Mouse (Mus musculus) intestine, embryonic 15.5 days (tissue): ENCODE results near the gene Vmn2r8. TPM values are rescaled to one million over a fixed set of nuclear protein-coding genes. Genes with fewer than 3 reads are reported as not detected.
"Not testable (repeated sequence)": the region's sequence is repeated elsewhere in the genome, so short reads cannot be mapped to it uniquely, and the experiment has no call there.

ENCODE experiments used
- ATAC-seq: fragments of 200-750 bp; cut with Nextera tagmentation; 2 replicates; pipeline ENCODE4 v1.8.0; 2017; ENCODE audit warnings: moderate TSS enrichment, moderate library complexity
- H3K27ac ChIP-seq: fragments of 300-500 bp; sonication (generic); 2 replicates; pipeline ENCODE4 v1.5.1; 2015; ENCODE audit warnings: mild to moderate bottlenecking, inconsistent platforms
- H3K27me3 ChIP-seq: fragments of 300-500 bp; sonication (generic); replicated peaks from 2 replicates; pipeline ENCODE4 v1.6.1; 2015; ENCODE audit warnings: inconsistent platforms
- H3K36me3 ChIP-seq: fragments of 300-500 bp; sonication (generic); 2 replicates; pipeline ENCODE4 v1.6.1; 2015; ENCODE audit warnings: inconsistent platforms
- H3K4me1 ChIP-seq: fragments of 300-500 bp; sonication (generic); replicated peaks from 2 replicates; pipeline ENCODE4 v1.6.1; 2015; ENCODE audit warnings: inconsistent platforms
- H3K4me2 ChIP-seq: fragments of 300-500 bp; sonication (generic); replicated peaks from 2 replicates; pipeline ENCODE4 v1.6.1; 2015; ENCODE audit warnings: mild to moderate bottlenecking, inconsistent platforms
- H3K4me3 ChIP-seq: fragments of 300-500 bp; sonication (generic); replicated peaks from 2 replicates; pipeline ENCODE4 v1.5.1; 2015; ENCODE audit warnings: inconsistent platforms
- H3K9ac ChIP-seq: fragments of 300-500 bp; sonication (generic); 2 replicates; pipeline ENCODE4 v1.6.1; 2015; ENCODE audit warnings: inconsistent platforms
- H3K9me3 ChIP-seq: fragments of 300-500 bp; sonication (generic); 2 replicates; pipeline ENCODE4 v1.6.1; 2016; ENCODE audit warnings: inconsistent platforms
- WGBS: fragments of 180-500 bp; shearing (Covaris S2); methylation state at CpG from one replicate; pipeline ENCODE4 v1.1.7; 2015; 5-methylcytosine and 5-hydroxymethylcytosine counted together
- polyA plus RNA-seq: library from polyadenylated mRNA; unstranded; fragments of >200 nt; fragmentation: Nextera tagmentation; extraction: Ambion mirVana; gene quantifications from 2 replicates; pipeline ENCODE4 v1.2.1, GENCODE M21; 2015

Vmn2r8 gene
- polyA plus RNA-seq = not detected in 2 replicates

DNA sequence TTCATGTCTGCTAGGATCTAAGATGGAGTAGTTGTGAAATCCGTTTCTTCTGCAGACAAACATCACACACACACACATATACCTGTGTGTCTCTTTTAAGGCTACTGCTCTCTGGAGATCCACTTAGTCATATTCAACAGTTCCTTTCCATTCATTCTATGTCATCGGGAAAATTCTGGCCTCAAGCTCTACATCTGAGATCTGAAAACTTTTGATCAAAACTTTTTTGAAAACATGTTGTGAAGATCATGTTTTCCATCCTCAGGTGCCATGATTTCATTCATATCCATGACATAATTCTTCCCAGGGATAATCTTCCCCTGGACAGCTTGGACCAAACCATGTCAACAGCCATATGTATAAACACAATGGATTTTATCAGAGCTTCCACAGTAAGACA lies at the start of gene Vmn2r8:
TSS of gene Vmn2r8 (minus strand) at position 101 of the 400 bp plus-strand sequence.
- H3K4me1 ChIP-seq, H3K4me2 ChIP-seq, H3K9ac ChIP-seq, H3K9me3 ChIP-seq, H3K27ac ChIP-seq, H3K36me3 ChIP-seq, ATAC-seq, H3K4me3 ChIP-seq, H3K27me3 ChIP-seq: not testable (repeated sequence)
- WGBS = 78% methylated on average over 2 of the region's 2 CpGs

DNA sequence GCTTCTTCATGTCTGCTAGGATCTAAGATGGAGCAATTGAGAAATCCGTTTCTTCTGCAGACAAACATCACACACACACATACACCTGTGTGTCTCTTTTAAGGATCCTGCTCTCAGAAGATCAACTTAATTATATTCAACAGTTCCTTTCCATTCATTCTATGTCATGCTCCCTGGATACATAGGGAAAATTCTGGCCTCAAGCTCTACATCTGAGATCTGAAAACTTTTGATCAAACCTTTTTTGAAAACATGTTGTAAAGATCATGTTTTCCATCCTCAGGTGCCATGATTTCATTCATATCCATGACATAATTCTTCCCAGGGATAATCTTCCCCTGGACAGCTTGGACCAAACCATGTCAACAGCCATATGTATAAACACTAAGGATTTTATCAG lies 43.9 kb upstream of the Vmn2r8 start, which contains the start of gene Vmn2r9:
TSS of gene Vmn2r9 (minus strand) at position 101 of the 400 bp plus-strand sequence.
- WGBS = 79% methylated on average over 1 of the region's 1 CpGs
- not testable (repeated sequence) for H3K4me3 ChIP-seq, H3K36me3 ChIP-seq, ATAC-seq, H3K9me3 ChIP-seq, H3K4me2 ChIP-seq, H3K4me1 ChIP-seq, H3K27me3 ChIP-seq, H3K9ac ChIP-seq, H3K27ac ChIP-seq

DNA sequence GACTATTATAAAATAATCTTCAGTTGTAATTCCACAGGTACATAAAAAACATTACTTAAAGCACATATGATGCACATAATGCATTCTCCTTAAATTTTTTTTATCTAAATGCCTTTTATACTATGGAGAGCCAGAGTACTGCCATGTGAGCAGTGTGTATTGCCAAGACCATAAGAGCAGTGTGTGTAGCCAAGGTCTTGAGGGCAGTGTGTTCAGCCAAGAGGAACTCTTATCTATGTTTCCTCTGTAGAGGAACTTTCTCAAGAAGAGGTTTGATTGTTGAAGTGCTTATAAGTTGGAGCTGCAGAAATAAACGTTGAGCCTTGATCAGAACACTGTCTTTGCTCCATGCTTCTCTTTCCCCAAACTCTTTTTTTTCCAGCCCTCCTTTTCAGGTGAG lies 40.8 kb upstream of the Vmn2r8 start:
- no peak overlapping the region for H3K4me3 ChIP-seq
- H3K27me3 ChIP-seq = no peaks in the 10 kb centered on the region
- no peak overlapping the region for H3K9ac ChIP-seq
- H3K9me3 ChIP-seq = no peaks in the 10 kb centered on the region
- H3K4me2 ChIP-seq = no peak overlapping the region
- H3K4me1 ChIP-seq = no peaks in the 10 kb centered on the region
- no peak overlapping the region for H3K27ac ChIP-seq
- no peak for ATAC-seq
- WGBS = 33% methylated on average over 1 of the region's 1 CpGs
- no peaks in the 10 kb centered on the region for H3K36me3 ChIP-seq

DNA sequence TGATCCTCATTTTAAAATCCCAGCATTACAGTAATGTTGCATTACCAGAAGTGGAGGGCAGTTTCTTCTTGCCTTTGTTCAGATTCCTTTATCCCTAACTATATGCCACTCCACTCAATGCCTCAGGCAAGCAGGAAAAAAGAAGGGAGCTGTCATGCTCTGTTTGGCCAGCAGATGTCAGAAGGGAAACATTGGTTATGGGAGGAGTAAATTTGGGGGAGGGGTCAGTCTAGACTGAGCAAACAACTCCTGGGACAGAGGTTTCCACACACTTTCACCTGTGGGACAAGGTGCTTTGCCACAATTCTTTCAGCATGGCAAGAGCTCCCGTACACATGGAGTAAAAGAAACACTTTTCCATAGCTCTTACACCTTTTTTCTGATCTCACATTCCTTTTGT lies 27.5 kb upstream of the Vmn2r8 start:
- no peaks in the 10 kb centered on the region for H3K4me1 ChIP-seq
- no peak overlapping the region for H3K4me2 ChIP-seq
- 78% methylated on average over 1 of the region's 1 CpGs for WGBS
- no peak overlapping the region for H3K4me3 ChIP-seq
- no peak overlapping the region for H3K27ac ChIP-seq
- H3K9ac ChIP-seq = no peak overlapping the region
- no peaks in the 10 kb centered on the region for H3K27me3 ChIP-seq
- no peak for ATAC-seq
- no peaks in the 10 kb centered on the region for H3K36me3 ChIP-seq
- no peaks in the 10 kb centered on the region for H3K9me3 ChIP-seq

DNA sequence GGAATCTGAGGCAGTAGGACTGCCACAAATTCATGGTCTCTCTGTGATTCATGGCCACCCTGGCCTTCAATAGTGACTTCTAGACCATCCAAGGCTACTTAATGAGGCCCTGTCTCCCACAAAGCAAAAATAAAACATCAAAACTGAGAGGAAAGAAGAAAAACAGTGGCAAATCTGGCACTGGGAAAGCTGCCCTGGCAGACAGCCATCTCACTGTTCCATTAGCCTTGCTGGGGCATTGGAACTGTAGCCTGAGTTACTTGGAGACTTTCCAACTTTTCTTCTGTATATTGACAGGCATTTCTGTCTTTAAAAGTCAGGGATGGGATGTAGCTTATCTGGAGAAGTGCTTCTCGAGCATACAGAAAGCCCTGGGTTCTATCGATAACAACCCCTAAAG lies 14.6 kb upstream of the Vmn2r8 start:
- H3K9ac ChIP-seq = no peak overlapping the region
- no peak overlapping the region for H3K4me3 ChIP-seq
- H3K4me1 ChIP-seq = no peaks in the 10 kb centered on the region
- 78% methylated on average over 2 of the region's 2 CpGs for WGBS
- ATAC-seq = no peak
- H3K36me3 ChIP-seq = no peaks in the 10 kb centered on the region
- no peaks in the 10 kb centered on the region for H3K27me3 ChIP-seq
- H3K27ac ChIP-seq = no peak overlapping the region
- no peak overlapping the region for H3K4me2 ChIP-seq
- H3K9me3 ChIP-seq = no peaks in the 10 kb centered on the region

DNA sequence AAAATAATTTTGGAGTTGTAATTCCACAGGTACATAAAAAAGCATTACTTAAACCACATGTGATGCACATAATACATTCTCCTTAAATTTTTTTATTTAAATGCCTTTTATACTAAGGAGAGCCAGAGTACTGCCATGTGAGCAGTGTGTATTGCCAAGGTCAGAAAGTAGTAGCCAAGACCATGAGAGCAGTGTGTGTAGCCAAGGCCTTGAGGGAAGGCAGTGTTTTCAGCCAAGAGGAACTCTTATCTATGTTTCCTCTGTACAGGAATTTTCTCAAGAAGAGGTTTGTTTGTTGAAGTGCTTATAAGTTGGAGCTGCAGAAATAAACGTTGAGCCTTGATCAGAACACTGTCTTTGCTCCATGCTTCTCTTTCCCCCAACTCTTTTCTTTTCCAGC lies 5.0 kb downstream of the Vmn2r8 start:
- no peak for ATAC-seq

DNA sequence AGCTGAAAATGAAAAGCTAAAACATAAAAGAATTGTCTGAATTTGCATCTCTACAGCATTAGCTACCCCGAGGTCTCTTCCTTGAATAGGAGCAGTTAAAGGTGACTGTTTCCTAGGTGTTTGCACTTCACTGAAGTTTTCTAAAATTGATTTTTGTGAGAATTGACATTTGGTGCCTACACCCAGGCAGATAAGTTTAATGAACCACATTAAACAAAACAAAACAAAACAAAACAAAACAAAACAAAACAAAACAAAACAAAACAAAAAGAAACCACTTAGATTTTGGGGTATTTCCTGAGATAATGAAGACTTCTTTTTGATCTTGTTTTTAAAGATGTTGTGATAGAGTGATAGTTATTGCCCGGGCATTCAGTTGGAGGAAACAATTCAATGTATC lies 13.4 kb downstream of the Vmn2r8 start, which contains the start of gene Tmed11:
TSS of gene Tmed11 (minus strand) at position 101 of the 400 bp plus-strand sequence.
- H3K4me1 ChIP-seq, H3K4me2 ChIP-seq, H3K36me3 ChIP-seq, H3K9me3 ChIP-seq, H3K27me3 ChIP-seq, H3K27ac ChIP-seq, H3K4me3 ChIP-seq, H3K9ac ChIP-seq, ATAC-seq: not testable (repeated sequence)
- 72% methylated on average over 2 of the region's 2 CpGs for WGBS

More for the DNA sequence above, 5.0 kb downstream of the Vmn2r8 start:
- no peak overlapping the region for H3K9ac ChIP-seq
- no peak overlapping the region for H3K4me3 ChIP-seq
- H3K27ac ChIP-seq = no peak overlapping the region
- H3K4me1 ChIP-seq = no peaks in the 10 kb centered on the region
- no peaks in the 10 kb centered on the region for H3K9me3 ChIP-seq
- H3K4me2 ChIP-seq = no peak overlapping the region
- no peaks in the 10 kb centered on the region for H3K27me3 ChIP-seq
- no peaks in the 10 kb centered on the region for H3K36me3 ChIP-seq
- 42% methylated on average over 1 of the region's 1 CpGs for WGBS

DNA sequence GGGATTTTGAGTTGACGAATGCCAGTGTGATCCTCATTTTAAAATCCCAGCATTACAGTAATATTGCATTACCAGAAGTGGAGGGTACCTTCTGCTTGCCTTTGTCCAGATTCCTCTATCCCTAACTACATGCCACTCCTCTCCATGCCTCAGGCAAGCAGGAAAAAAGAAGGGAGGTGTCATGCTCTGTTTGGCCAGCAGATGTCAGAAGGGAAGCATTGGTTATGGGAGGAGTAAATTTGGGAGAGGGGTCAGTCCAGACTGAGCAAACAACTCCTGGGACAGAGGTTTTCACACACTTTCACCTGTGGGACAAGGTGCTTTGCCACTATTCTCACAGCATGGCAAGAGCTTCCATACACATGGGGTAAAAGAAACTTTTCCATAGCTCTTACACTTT lies 18.3 kb downstream of the Vmn2r8 start:
- H3K36me3 ChIP-seq, H3K4me1 ChIP-seq, H3K9ac ChIP-seq, H3K27me3 ChIP-seq, H3K4me3 ChIP-seq, H3K27ac ChIP-seq, ATAC-seq, H3K9me3 ChIP-seq, H3K4me2 ChIP-seq: not testable (repeated sequence)
- 53% methylated on average over 1 of the region's 1 CpGs for WGBS

DNA sequence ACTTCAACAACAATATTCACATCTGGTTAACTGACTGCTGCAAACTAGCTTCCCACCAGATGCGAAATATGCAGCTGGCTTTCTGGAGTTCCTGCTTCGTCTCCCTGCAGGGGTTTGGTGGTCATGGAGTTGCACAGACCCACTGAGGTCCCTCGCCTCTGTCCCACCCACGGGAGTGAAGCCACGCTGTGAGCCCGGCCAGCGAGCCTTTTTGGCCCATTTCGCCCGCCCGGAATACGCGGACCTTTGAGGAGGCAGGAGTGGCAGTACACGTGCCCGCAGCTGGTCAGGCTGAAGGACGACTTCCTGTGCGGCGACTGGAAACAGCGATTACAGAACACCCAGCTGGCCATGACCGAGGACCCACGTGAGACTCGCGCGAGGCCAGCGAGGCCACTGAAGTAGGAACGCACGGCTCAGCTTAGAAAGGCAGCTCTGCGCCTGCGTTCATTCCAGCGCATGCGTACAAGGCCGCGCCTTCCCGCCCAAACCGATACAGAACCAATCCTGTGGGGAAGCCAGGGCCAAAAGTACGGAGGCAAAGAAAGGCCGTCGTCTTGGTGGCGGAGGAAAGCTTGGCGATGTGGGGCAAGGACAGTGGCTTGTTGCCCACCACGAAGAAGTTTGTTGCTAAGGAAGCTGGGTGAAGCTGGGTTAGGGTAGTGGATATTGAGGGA lies 33.9 kb downstream of the Vmn2r8 start, which contains the start of gene Rnf212:
TSS of gene Rnf212 (minus strand) at position 353 of the 677 bp plus-strand sequence.
- Histone ChIP-seq H3K27me3 (no peaks in the 10 kb centered on the region), H3K9me3 (no peaks in the 10 kb centered on the region), H3K4me3 (no peak within 1 kb of the TSS), H3K4me2 (no peak within 1 kb of the TSS), H3K4me1 (no peaks in the 10 kb centered on the region), H3K9ac (no peak within 1 kb of the TSS), H3K27ac (no peak within 1 kb of the TSS), H3K36me3 (no peaks in the 10 kb centered on the region)
- no peak for ATAC-seq
- 71% methylated on average over 40 of the region's 40 CpGs for WGBS

DNA sequence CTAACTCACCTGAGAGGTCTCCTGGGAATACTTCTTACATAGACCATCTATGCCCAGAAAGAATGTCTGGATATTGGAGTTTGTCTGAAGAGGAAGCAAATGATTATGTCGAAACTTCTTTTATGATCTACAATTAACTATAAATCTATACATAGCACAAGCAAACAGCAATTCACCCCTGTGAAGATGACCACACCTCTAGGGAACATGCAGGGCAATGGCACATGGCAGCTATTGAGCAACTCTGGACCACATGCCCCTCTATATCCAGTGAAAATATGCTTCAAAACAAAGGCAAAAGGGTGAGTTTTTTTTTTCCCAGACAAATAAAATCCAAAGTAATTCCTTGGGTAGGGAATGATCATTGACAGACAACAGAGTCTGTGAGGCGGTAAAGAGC lies 48.6 kb downstream of the Vmn2r8 start:
- Histone ChIP-seq H3K36me3 (no peaks in the 10 kb centered on the region), H3K4me3 (no peak overlapping the region), H3K27ac (no peak overlapping the region), H3K4me2 (no peak overlapping the region), H3K9ac (no peak overlapping the region), H3K4me1 (no peaks in the 10 kb centered on the region), H3K27me3 (no peaks in the 10 kb centered on the region), H3K9me3 (no peaks in the 10 kb centered on the region)
- 73% methylated on average over 2 of the region's 2 CpGs for WGBS
- peak; percentile 89 for ATAC-seq

DNA sequence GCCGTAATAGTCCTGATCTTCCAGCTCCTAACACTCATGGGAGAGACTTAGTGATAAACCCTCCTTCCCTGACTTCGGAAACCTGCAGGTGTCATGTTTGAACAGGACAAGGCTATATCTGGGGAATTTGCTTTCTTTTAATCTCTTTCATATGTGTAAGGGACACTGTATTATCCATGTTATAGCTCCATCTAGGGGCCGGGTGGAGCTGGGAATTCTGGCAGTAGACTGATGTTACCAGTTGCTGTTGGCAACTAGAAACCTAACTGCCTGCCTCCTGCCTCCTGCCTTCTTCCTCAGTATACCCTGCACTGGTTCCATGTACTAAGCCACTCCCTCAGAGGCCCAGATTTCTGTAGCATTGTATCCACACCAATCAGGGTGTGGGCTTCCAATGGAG lies 50.3 kb downstream of the Vmn2r8 start:
- Histone ChIP-seq H3K27me3 (no peaks in the 10 kb centered on the region), H3K36me3 (no peaks in the 10 kb centered on the region), H3K4me2 (no peak overlapping the region), H3K4me3 (no peak overlapping the region), H3K9ac (no peak overlapping the region), H3K9me3 (no peaks in the 10 kb centered on the region), H3K27ac (no peak overlapping the region), H3K4me1 (no peaks in the 10 kb centered on the region)
- ATAC-seq = peak; percentile 32
- 49% methylated on average over 3 of the region's 3 CpGs for WGBS

DNA sequence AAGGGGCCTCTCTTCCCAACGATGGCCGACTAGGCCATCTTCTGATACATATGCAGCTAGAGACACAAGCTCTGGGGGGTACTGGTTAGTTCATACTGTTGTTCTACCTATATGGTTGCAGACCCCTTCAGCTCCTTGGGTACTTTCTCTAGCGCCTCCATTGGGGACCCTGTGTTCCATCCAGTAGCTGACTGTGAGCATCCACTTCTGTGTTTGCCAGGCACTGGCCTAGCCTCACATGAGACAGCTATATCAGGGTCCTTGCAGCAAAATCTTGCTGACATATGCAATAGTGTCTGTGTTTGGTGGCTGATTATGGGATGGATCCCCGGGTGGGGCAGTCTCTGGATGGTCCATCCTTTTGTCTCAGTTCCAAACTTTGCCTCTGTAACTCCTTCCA lies 57.4 kb downstream of the Vmn2r8 start:
- H3K9me3 ChIP-seq, H3K27me3 ChIP-seq, H3K4me1 ChIP-seq, H3K36me3 ChIP-seq, H3K4me2 ChIP-seq, ATAC-seq, H3K27ac ChIP-seq, H3K4me3 ChIP-seq, H3K9ac ChIP-seq: not testable (repeated sequence)
- 82% methylated on average over 4 of the region's 4 CpGs for WGBS
